Mouse (Mus musculus) frontal cortex, postnatal 36 days (tissue): Measurements from ENCODE around the gene Frmd4a.

Experiments
- DNase-seq, 2 experiments: peaks; one replicate each; pipeline ENCODE4 v3.0.0; 2022; ENCODE audit warnings: low spot score in 2 of 2

Frmd4a gene

DNA sequence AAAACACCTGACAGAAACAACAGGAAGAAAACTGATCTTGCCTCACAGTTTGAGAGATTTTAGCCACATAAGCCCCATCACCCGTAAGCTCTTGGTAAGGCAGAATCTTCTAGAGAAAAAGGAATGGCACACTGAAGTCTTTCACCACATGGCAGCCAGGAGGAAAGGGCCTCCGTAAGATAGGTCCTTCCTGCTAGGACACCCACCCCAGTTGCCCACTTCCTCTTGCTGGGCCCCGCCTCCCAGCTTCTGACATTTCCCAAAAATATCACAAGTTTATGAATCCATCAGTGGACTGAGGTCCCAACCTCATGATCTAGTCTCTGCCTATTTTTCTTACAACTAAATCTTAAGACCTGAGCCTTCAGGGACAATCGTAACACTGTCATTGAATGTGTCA, 373.6 kb downstream of the Frmd4a start:
- no peak for DNase-seq

DNA sequence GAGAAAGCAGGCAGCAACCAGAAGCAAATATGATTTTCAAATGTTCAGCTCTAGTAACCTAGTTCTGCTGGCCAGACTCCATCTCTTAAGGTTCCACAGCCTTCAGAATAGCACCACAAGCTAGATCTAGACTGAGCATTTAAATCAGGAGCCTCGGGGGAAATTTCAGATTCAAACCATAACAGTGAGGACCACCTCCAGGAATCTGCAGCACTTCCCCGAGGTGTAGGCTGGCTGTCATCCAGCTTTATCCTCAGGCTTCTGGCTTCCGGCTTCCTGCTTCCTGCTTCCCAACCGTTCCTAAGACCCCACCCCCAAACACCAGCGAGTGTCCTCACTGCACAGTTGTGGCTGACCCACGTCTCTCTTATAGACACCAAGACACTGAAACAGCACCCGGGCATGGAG, 374.2 kb downstream of the Frmd4a start:
- peak; percentile 47 to 57 for DNase-seq

GRCm38 (mm10) chr2:4393046-4393445, 375.5 kb downstream of the Frmd4a start:
- no peak for DNase-seq

- no peak for DNase-seq
These were observed 377.1 kb downstream of the Frmd4a start for GRCm38 (mm10) chr2:4394641-4395040.

DNA sequence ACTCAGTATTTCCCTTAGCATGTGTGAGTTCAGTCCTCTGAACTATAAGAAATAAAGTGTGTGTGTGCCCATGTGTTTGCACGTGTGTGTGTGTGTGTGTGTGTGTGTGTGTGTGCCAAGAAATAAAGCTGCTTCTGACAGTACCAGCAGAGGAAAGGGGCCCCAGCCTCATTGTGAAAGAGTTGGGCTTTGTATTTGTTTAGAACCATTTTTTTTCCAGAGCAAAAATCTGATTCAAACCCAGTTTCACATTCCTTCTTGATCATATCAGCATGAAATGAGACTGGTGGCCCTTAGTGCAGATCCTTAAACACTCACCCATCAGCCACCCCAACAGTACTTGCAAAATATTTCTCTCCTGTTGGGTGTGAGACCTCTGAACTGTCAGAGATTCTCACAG, 382.2 kb downstream of the Frmd4a start:
- no peak for DNase-seq

GRCm38 (mm10) chr2:4400771-4401596, 383.5 kb downstream of the Frmd4a start:
- peak; percentile 38 to 45 for DNase-seq

DNA sequence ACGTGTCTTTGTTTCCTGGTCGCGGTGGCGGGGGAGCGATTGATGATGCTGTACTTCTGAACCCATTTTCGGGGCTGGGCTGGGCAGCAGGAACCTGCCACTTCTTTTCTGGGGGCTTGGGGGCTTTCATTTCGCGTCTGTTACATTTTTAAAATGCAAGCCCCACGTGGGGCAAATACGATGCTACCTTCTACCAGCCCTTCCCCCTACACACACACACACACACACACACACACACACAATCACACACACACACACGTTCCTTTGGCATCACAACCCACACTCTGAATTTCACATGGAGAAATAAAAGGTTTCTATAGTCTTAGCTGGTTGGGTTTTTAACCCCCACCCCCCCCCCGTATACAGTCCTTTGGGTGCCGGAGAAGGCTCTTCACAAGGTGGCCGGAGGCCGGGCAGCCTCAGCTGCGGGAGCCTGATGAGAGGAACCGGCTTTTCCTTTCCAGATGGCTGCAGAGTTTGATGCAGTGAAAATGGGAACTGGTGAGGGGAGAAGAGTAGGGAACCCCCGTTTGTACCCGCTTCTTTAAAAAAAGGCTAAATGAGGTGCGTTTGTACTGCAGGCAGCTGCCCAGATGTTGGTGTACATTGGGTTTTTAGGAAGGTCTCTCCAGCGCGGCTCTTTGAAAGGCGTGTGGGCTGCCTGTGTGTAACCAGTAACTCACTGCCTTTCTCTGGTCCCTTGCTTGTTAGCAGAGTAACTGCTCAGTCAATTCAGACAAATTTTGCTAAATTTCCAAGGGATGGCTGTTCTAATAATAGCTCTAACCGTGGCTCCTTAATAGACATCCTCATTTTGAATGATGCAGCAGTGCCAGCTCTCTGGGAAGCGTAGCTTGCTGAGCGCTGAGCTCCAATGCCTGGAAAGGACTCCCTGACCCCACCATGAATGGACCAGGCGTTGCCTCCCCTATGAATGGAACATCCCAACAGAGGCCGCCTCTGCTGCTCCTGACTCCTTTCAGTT, 384.4 kb downstream of the Frmd4a start:
- peak; percentile 46 to 54 for DNase-seq

GRCm38 (mm10) chr2:4406977-4407376, 389.5 kb downstream of the Frmd4a start:
- no peak for DNase-seq

GRCm38 (mm10) chr2:4409810-4410433, 392.4 kb downstream of the Frmd4a start:
- DNase-seq = no peak

DNA sequence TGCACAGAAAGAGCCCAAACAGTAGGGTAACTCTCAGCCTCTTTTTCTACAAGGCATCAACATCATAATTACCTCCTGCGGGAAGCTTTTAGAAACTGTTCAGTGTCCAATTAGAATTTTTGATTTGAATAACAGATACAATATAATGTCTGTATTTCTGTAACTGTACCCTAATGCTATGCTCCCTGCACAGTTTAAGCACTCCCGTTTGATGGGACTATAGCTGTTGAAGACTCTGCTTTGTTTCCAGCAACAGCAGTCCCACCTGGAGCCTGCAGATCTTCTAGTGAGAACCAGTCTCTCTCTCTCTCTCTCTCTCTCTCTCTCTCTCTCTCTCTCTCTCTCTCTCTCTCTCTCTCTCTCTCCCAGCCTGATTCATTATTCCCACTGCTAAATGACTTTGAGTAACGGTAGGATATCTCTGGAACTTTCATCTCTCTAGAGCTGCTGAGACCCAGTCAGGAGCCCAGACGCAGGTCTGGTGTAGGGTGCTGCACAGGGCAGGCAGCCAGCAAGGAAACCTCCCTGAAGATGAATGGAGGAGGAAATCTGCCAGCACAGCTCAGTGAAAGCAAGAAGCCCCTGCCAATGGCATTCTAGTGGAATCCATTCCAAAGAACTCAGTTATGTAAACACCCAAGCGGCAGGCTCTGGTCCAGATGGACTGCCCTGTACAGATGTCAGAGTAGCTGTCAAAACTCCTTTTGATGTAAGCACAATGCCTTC, 395.5 kb downstream of the Frmd4a start:
- no peak for DNase-seq

- no peak for DNase-seq
These were observed 396.2 kb downstream of the Frmd4a start for GRCm38 (mm10) chr2:4413596-4414335.

- DNase-seq = no peak
These were observed 403.3 kb downstream of the Frmd4a start for GRCm38 (mm10) chr2:4420679-4421312.

- no peak for DNase-seq
These were observed 404.2 kb downstream of the Frmd4a start for GRCm38 (mm10) chr2:4421757-4422156.

GRCm38 (mm10) chr2:4423896-4424295, 406.4 kb downstream of the Frmd4a start:
- DNase-seq = no peak

DNA sequence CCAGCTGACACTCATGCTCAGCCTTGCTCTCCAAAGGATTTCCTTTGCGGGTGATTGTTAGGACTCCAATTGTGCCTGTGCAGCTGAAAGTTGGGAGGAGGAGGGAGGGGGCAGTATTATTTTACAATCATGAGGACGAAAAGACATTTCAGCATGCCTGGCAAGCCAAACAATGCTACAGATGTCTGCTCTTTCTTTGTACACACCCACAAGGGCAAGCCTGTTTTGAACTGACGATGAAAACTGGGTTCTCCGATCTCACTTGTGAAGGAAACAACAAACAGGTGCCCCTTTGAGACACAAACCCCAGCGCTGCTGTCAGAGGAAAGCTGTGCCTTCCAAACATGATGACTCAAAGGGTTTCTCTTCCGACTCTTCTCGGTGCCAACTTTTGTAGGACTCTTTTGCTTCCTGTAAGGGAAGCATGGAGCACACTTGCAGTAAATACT, 410.9 kb downstream of the Frmd4a start:
- peak in 1 of 2 experiments; percentile 16 for DNase-seq

DNA sequence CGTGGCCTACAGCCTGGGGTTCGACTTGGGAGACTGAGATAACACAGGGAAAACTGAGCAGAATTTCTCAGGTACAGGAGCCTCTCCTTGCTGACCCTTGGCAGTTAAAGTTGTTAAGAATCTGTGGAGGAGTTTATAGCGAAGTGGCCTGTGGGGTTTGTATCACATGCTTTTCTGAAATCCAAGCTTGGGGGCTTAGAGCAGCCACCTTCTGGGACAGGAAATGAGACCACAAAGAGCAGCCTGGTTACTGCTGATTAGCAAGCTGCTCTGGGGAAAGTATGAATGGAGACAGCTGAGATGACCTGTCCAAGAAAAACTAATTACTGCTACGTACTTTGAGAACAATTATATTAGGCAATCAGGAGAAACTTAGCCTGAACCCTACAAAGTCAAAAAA, 415.6 kb downstream of the Frmd4a start:
- DNase-seq = no peak

DNA sequence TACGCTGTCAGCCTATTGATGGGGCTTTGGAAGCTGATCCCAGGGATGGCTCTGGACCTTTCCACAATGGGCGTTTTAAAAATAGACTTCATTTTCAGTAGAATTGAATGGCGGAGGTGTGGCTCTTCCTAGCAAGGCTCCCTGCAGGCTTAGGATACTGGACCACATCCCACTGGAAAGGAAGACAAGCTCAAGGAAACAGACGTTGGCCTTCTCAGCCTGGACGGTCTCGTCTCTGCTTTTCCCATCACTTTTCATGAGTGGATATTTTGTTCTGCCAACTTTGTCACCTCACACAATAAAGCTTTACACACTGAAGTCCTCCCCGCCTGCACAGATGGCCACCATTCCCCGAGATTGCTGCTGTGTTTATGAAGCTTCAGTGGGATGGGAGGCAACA, 417.5 kb downstream of the Frmd4a start:
- no peak for DNase-seq

- peak; percentile 31 for DNase-seq
These were observed 419.1 kb downstream of the Frmd4a start for GRCm38 (mm10) chr2:4436361-4437231.

DNA sequence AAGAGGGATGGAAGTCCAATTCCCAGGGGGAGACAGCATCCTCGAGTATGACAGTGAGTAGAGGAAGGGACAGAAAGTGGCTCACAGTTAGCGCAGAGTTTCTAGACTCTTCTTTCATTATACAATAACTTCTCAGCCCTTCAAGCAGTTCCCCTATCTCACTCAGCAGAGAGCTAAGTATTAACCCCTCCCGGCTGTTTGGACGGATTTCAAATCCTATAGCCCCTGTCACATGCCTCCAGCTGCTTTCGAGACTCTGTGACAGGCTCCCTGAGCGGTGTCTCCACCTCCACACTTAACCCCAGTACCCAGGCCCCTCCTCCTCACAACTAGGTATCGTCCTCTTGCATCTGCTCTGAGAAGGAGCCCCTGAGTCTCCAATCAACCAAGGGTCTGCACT, 421.2 kb downstream of the Frmd4a start:
- no peak for DNase-seq
